7 mouse cellular contexts compared by ENCODE assay signal in genomic region chr4:86576120-86576541, GRCm38 (mm10). TPM values are rescaled to one million over a fixed set of nuclear protein-coding genes. Genes with fewer than 3 reads are reported as not detected.
DNase-seq lines count a peak whose midpoint lies in the region; ATAC-seq and TF ChIP-seq lines count a peak whose summit lies in the region.

No protein-coding gene starts in this region.

- peak overlapping the region; percentile 96 for H3K4me3 ChIP-seq in spleen, adult 2 months (ENCODE audit: extremely low read depth, insufficient read depth, insufficient read length)
- peak overlapping the region; percentile 88 for H3K4me3 ChIP-seq in bone marrow, adult 2 months (replicated peaks; ENCODE audit: control insufficient read depth, low read depth, low read length)
- peak overlapping the region; percentile 85 for H3K4me3 ChIP-seq in forebrain, embryonic 15.5 days
- H3K4me3 ChIP-seq in kidney, embryonic 15.5 days (replicated peaks) = peak overlapping the region; percentile 89
- peak overlapping the region; percentile 96 for H3K4me3 ChIP-seq in liver, postnatal 0 days (ENCODE audit: low read depth, low read length)

- no peaks in the 10 kb centered on the region for H3K9me3 ChIP-seq in forebrain, embryonic 15.5 days
- H3K9me3 ChIP-seq in kidney, embryonic 15.5 days (replicated peaks) = no peaks in the 10 kb centered on the region
- H3K9me3 ChIP-seq in liver, postnatal 0 days (ENCODE audit: low read length) = no peaks in the 10 kb centered on the region

- no peaks in the 10 kb centered on the region for H3K36me3 ChIP-seq in spleen, adult 2 months (ENCODE audit: control insufficient read depth, insufficient read depth, low read length)
- no peaks in the 10 kb centered on the region for H3K36me3 ChIP-seq in forebrain, embryonic 15.5 days
- peaks cover 15% of the 10 kb centered on the region; the same call in 1 of the 2 replicates for H3K36me3 ChIP-seq in kidney, embryonic 15.5 days
- 0 out of 2 replicates have a peak, but pooled peaks cover 3% of the 10 kb centered on the region for H3K36me3 ChIP-seq in liver, postnatal 0 days (replicated peaks; ENCODE audit: insufficient read depth, low read length)

- H3K9ac ChIP-seq in forebrain, embryonic 15.5 days (replicated peaks) = peak overlapping the region; percentile 99
- H3K9ac ChIP-seq in kidney, embryonic 15.5 days = peak overlapping the region; percentile 95
- H3K9ac ChIP-seq in liver, postnatal 0 days (replicated peaks) = peak overlapping the region; percentile 99

- DNase-seq in spleen, adult 2 months (ENCODE audit: low read depth in 1 of 2, low spot score in 2 of 2) = peak in 1 of 2 experiments; percentile 3
- DNase-seq in spleen, adult 12 weeks (ENCODE audit: low spot score) = no peak
- DNase-seq in liver, postnatal 0 days = peak; percentile 30
- peak; percentile 44 to 55 for DNase-seq in right cerebral cortex, adult 2 months (ENCODE audit: low spot score in 2 of 2)

- WGBS in spleen, adult 2 months = 1% methylated on average over 20 of the region's 20 CpGs
- 1% methylated on average over 20 of the region's 20 CpGs for WGBS in bone marrow, adult 2 months
- under 1% methylated on average over 20 of the region's 20 CpGs for WGBS in forebrain, embryonic 15.5 days
- WGBS in kidney, embryonic 15.5 days = under 1% methylated on average over 20 of the region's 20 CpGs
- WGBS in liver, postnatal 0 days (ENCODE audit: insufficient replicate concordance) = under 1% methylated on average over 20 of the region's 20 CpGs

- TF ChIP-seq EP300 in liver, postnatal 0 days (IDR thresholded peaks at IDR 0.05; ENCODE audit: low read depth) = no peak

- peak overlapping the region; percentile 68 for H3K4me2 ChIP-seq in forebrain, embryonic 15.5 days (replicated peaks)
- H3K4me2 ChIP-seq in kidney, embryonic 15.5 days = peak overlapping the region; percentile 73
- H3K4me2 ChIP-seq in liver, postnatal 0 days (ENCODE audit: low read depth, low read length) = peak overlapping the region; percentile 94

- no peaks in the 10 kb centered on the region for H3K27me3 ChIP-seq in spleen, adult 2 months (ENCODE audit: control insufficient read depth, insufficient read depth, low read length)
- H3K27me3 ChIP-seq in forebrain, embryonic 15.5 days = no peaks in the 10 kb centered on the region
- 0 out of 2 replicates have a peak, but pooled peaks cover 3% of the 10 kb centered on the region for H3K27me3 ChIP-seq in kidney, embryonic 15.5 days
- no peaks in the 10 kb centered on the region for H3K27me3 ChIP-seq in liver, postnatal 0 days (ENCODE audit: insufficient read depth, low read length)

- no peak for TF ChIP-seq CTCF in spleen, adult 2 months (IDR thresholded peaks at IDR 0.05; ENCODE audit: extremely low read depth, insufficient read depth, insufficient read length, insufficient replicate concordance)
- no peak for TF ChIP-seq CTCF in bone marrow, adult 2 months (IDR thresholded peaks at IDR 0.05; ENCODE audit: control insufficient read depth, insufficient read depth, low read length)
- TF ChIP-seq CTCF in liver, postnatal 0 days (IDR thresholded peaks at IDR 0.05; ENCODE audit: low read depth) = no peak

- H3K27ac ChIP-seq in spleen, adult 2 months (ENCODE audit: insufficient read depth, low read length) = peak overlapping the region; percentile 99
- peak overlapping the region; percentile 96 for H3K27ac ChIP-seq in bone marrow, adult 2 months (ENCODE audit: control insufficient read depth, insufficient read depth, low read depth, low read length, poor library complexity)
- H3K27ac ChIP-seq in forebrain, embryonic 15.5 days (replicated peaks) = peak overlapping the region; percentile 99
- peak overlapping the region; percentile 99 for H3K27ac ChIP-seq in kidney, embryonic 15.5 days
- peak overlapping the region; percentile 99 for H3K27ac ChIP-seq in liver, postnatal 0 days (ENCODE audit: low read depth)

- TF ChIP-seq POLR2A in spleen, adult 2 months (IDR thresholded peaks at IDR 0.05; ENCODE audit: low read depth, low read length) = no peak
- TF ChIP-seq POLR2A in bone marrow, adult 2 months (IDR thresholded peaks at IDR 0.05; ENCODE audit: borderline replicate concordance, control insufficient read depth, low read depth, low read length) = no peak

- no peak for ATAC-seq in forebrain, embryonic 15.5 days (replicated peaks)
- no peak for ATAC-seq in kidney, embryonic 15.5 days (replicated peaks; ENCODE audit: low FRiP score)
- no peak for ATAC-seq in liver, postnatal 0 days

- H3K4me1 ChIP-seq in spleen, adult 2 months (ENCODE audit: control insufficient read depth, insufficient read depth, insufficient read length) = peaks cover 13% of the 10 kb centered on the region; the same call in 1 of the 2 replicates
- peaks cover 3% of the 10 kb centered on the region; the same call in 1 of the 2 replicates for H3K4me1 ChIP-seq in bone marrow, adult 2 months (ENCODE audit: control insufficient read depth, insufficient read depth, low read length)
- peaks cover 36% of the 10 kb centered on the region for H3K4me1 ChIP-seq in forebrain, embryonic 15.5 days
- H3K4me1 ChIP-seq in kidney, embryonic 15.5 days = peaks cover 15% of the 10 kb centered on the region
- peaks cover 17% of the 10 kb centered on the region for H3K4me1 ChIP-seq in liver, postnatal 0 days (ENCODE audit: insufficient read depth)

RNA-seq across cellular contexts. Expression of gene Rraga, which starts 0.7 kb away (rescaled TPM):
- polyA plus RNA-seq in spleen, adult 2 months (2012; rRNA removed) = 23.0 and 32.8 TPM in 2 replicates
- polyA plus RNA-seq in bone marrow, adult 2 months (2011; ENCODE audit: insufficient read depth, insufficient read length, low replicate concordance, missing spikeins) = 19.9 and 33.1 TPM in 2 replicates
- 89.1 and 95.5 TPM in 2 replicates for polyA plus RNA-seq in forebrain, embryonic 15.5 days (2015; fragmentation: Nextera tagmentation; extraction: Ambion mirVana)
- polyA plus RNA-seq in kidney, embryonic 15.5 days (2015; fragmentation: Nextera tagmentation; extraction: Ambion mirVana) = 82.4 and 83.1 TPM in 2 replicates
- 29.3 and 36.4 TPM in 2 replicates for polyA plus RNA-seq in liver, postnatal 0 days (2015; fragmentation: Nextera tagmentation; extraction: Ambion mirVana)

RNA-seq across cellular contexts. Expression of gene Saxo1, which starts 18.0 kb away (rescaled TPM):
- polyA plus RNA-seq in spleen, adult 2 months (2012; rRNA removed) = not detected in 2 replicates
- polyA plus RNA-seq in bone marrow, adult 2 months (2011; ENCODE audit: insufficient read depth, insufficient read length, low replicate concordance, missing spikeins) = not detected in 2 replicates
- polyA plus RNA-seq in forebrain, embryonic 15.5 days (2015; fragmentation: Nextera tagmentation; extraction: Ambion mirVana) = not detected in 2 replicates
- polyA plus RNA-seq in kidney, embryonic 15.5 days (2015; fragmentation: Nextera tagmentation; extraction: Ambion mirVana) = 0.19 TPM in 1 of 2 replicates, not detected in the other
- polyA plus RNA-seq in liver, postnatal 0 days (2015; fragmentation: Nextera tagmentation; extraction: Ambion mirVana) = not detected in 2 replicates

RNA-seq across cellular contexts. Expression of gene Haus6, which starts 35.7 kb away (rescaled TPM):
- polyA plus RNA-seq in spleen, adult 2 months (2012; rRNA removed) = 8.8 and 14.3 TPM in 2 replicates
- 6.4 and 7.4 TPM in 2 replicates for polyA plus RNA-seq in bone marrow, adult 2 months (2011; ENCODE audit: insufficient read depth, insufficient read length, low replicate concordance, missing spikeins)
- polyA plus RNA-seq in forebrain, embryonic 15.5 days (2015; fragmentation: Nextera tagmentation; extraction: Ambion mirVana) = 12.1 and 12.3 TPM in 2 replicates
- 19.3 and 20.7 TPM in 2 replicates for polyA plus RNA-seq in kidney, embryonic 15.5 days (2015; fragmentation: Nextera tagmentation; extraction: Ambion mirVana)
- 4.4 and 5.9 TPM in 2 replicates for polyA plus RNA-seq in liver, postnatal 0 days (2015; fragmentation: Nextera tagmentation; extraction: Ambion mirVana)
